Mouse (Mus musculus) ovary, postnatal 10 days (tissue): ENCODE measurements around the gene Fam240b.
"Not testable (repeated sequence)": the region's sequence is repeated elsewhere in the genome, so short reads cannot be mapped to it uniquely, and the experiment has no call there.

Experiments
- DNase-seq: peaks from one replicate; pipeline ENCODE4 v3.0.0; 2022; ENCODE audit warnings: low spot score

Fam240b gene

DNA sequence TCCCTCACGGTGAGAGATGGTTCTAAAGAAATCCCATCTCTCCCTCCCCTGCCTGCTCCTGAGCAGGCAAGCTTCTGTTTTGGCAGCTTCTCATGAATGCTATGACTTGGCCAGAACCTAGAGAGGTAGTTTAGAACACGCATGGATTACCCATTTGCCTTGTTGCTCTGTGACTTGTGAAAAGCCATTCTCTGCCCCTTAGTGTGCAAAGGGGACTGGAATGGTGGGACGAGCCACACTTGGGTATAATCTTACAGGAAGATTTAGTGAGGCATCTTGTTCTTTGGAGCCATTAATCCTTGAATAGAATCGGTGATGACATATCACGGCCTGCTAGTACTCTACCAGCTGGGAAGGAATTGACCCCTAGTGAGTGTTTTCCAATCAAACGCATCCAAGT lies at the start of gene Fam240b:
Gene Fam240b (minus strand): TSS at position 101 of the 400 bp plus-strand sequence.
- no peak for DNase-seq

DNA sequence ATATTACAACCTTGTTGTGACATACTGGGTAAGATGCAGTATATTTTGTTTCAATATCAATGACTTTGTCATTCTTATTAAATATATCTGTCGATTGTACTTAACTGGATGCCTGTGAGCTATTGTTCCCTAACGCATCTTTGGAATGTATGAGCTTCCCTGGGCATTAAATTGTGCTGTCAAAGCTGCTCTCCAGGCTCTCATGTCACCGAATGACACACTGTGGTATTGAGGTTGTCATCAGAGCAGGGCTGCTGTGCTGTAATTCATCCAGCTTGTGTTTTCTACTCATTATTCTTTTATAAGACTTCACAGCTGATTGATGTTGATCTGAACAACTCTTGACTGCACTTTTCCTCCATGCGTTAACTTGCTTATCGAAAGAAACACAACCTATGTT lies 32.5 kb upstream of the Fam240b start:
- DNase-seq, result no peak

DNA sequence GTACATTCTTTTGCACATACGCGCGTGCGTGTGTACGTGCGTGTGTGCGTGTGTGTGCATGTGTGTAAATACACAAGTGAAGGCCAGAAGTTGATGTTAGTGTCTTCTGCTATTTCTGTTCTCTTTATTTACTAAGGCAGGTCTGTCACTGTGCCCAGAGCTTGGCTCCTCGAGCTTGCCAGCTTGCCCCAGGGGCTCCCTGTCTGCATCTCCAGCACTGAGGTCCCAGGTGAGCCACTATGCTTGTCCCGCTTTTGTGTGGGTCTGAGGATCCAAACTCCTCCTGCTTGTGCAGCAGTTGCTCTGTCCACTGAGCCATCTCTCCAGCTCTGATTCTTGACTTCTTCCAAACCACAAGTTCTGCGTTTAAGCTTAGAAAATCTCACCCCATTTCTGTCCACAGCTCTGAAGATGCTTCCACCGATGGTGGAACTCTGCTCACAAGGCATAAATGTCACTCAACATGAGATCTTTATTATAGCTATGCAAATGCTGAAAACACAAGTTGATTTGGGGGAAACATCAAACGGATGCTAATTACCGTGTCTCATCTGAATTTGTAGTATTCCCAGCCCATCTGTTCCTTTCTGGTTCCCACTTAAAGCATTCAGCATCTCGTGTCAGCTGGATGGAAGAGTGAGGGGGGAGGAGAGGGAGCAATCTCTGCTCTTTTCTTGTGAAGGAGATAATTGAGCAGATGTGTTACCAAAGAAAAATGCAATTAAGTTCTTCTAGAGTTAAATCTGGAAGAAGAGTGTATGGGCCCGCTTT lies 29.1 kb upstream of the Fam240b start:
- DNase-seq, result no peak

DNA sequence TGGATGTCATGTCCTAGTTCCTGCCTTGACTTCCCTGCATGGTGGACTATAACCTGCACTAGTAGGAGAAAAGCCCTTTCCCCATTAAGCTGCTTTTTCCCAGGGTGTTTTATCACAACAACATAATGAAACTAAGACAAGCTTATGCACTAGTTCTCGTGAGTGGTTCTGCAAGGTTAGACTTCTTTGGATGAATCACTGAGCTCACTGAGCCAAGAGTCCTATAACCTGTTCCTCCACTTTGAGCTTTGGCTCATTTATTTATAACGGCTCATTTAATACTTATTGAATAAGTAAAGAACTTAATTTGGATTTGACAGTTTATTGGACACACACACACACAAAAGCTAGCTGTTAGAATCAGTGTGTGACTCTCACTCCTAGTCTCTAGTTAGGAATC lies 16.7 kb upstream of the Fam240b start:
- no peak for DNase-seq

DNA sequence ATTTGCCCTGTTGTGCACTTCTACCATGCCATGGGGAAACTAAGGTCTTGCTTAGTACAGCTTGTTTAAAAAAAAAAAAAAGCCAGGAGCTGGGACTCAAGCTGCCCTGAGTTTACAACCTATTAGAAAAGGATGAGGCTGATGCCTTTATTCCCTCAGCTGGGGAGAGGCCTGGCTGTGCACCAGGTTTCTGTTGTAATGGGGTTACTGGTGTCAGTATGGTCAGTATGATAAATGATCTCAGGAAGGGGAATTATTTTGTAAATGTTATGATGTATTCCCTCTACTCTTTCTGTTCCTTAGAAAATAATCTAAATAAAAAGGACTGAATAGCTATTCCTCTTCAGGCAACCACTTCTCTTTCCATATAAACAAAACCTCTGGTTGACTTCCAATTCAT lies 14.0 kb upstream of the Fam240b start:
- DNase-seq, result no peak

DNA sequence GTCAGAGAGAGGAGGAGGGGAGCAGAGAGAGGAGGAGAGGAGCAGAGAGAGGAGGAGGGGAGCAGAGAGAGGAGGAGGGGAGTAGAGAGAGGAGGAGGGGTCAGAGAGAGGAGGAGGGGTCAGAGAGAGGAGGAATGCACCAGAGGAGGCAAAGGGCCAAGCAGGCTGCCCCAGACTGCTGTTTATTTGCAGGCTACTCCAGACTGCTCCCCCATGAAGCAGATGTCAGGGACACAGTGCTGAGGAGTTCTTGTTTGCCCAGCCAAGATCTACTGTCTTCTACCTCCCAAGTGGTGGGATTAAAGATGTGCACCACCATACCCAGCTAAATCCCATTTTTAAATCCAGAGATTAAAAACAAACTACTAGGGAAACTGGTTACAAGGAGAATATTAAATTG lies 9.8 kb upstream of the Fam240b start:
- no peak for DNase-seq

DNA sequence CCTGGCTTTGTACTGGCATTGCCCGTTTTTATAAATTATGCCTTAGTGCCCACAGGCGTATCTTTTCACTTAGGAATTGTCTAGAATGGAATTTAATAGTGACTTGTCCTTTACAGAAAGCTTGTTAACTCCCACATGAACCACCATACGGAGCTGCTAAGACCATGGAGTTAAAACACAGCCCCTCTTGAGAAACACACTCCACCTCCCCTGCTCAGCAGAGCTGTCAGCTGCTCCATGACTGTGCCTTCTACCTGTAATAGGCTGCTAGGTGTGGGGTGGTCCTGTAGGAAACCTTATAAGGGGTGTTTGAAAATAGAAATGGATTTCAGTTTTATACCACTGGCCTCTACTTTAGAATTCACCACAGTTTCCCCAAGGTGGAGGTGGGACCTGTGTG lies 5.2 kb upstream of the Fam240b start:
- no peak for DNase-seq

DNA sequence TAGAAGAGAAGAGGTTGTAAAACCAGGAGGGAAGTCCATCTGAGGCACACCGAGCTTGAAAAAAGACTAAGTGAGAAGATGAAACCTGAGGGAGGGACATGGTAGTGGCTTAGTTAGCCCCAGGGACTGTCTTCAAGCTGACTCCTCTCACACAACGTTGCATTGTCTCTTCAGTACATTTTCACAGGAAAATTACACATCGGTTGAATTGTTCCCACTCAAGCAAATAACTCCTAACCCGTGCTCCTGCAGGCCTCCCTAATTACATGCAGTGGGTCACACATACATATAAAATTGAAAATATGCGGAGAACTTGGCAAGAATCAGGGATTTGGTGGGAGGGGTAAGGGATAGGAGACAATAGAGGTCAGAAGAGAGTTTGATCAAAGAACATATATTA lies 4.0 kb downstream of the Fam240b start:
- no peak for DNase-seq

DNA sequence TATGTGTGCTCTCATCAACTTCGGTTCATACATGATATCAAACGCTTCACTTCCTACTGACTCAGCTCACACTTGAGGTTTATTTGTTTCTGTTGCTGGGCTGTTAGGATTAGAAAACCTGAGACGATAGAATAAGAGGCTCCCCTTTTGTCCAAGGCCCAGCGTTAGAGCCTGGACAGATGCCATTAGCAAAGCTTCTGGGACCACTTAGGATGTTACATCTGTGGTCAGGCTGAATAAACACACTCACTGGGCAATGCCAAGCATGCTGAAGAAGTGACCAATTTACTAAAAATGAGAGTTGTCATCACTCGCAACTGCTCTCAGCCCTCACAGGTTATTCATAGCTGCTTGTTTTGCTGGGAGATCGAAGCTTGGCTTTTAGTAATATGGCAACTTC lies 7.7 kb downstream of the Fam240b start:
- no peak for DNase-seq

DNA sequence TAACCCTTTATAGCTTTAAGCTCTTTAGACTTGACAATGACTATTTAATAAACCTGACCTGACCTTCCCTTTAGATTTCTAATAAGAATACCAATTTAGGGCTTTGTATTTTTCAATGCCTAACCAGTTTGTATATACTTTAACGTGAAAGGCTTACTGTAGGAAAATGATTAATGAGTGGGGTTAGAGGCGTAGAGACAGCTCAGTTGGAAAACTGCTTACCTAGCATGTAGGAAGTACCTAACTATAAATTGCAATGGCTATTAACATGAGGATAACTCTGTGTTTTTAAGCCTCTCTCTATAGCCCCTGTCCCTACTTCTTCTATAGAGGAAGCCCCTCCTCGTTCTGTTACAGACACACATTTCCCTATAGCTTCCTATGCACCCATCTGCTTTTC lies 17.6 kb downstream of the Fam240b start:
- DNase-seq, result no peak

DNA sequence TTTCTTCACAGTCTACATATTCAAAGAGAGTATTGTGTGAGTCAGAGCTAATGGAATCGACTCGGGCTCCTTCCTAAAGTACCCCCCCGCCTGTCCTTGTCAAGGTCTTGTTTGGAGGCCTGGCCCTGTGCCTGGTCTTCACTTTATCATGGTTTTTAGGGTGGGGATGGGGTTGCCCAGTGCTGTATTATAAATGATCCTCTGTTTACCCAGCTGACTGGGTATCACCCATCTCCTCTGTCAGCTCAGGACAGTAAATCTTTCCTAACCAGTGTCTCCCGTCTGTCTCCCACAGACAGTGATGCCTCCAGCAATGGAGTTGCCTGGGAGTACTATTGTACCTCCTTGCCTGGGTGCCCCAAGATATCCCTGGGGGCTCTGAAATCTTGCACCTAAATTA lies 19.6 kb downstream of the Fam240b start:
- no peak for DNase-seq

DNA sequence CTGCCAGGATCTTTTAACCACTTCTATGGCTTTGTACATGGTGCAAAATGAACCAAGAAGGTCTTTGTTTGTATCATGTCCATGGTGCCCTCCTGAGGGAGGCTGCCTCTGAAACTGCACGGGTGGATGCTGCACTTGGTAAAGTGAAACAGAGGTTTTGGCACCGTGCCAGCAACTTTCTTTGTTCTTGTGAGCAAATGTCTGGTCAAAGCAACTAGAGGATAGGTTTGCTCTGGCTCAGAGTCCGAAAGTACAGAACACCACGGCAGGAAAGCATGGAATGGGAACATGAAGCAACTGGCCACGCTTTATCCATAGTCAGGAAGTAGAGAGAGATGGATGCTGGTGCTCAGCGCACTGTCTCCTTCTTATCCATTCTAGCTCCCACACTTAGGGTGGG lies 29.7 kb downstream of the Fam240b start:
- no peak for DNase-seq

DNA sequence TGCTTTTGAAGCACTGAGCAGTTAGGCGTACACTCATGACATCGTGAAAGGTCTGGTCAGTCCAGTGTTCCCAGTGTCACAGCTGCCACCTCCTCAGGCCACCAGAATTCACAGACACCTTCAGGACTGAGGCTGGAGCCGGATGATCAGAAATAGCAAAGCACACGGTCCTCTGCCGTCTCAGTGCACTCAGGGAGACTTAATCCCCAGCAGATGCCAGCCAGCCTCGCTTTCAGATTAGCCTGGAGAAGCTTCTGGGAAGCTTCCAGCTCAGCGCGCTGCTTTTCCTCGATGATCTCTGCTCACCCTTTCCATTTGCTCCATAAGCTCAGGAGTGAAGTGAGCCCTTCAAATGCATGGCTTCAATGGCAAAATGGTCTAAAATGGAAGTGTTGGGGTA lies 32.4 kb downstream of the Fam240b start:
- no peak for DNase-seq

DNA sequence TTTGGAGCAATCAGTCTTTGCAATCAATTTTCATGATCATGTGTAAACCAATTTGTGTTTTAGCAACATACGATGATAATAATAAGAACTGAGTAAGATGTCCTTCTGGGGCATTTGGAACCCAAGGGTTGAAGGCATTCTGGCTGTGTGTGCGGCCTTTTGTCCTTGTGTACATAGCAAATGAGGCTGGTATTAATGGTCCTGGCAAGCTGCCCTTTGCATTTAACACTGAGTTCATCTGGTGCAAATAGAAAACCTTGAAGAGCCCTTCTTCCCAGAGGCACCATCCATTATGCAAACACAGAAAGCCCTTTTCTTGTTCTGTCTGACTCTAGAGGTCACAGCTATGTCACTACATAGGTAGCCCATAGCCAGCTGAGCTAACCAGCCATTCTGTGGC lies 35.0 kb downstream of the Fam240b start:
- no peak for DNase-seq

DNA sequence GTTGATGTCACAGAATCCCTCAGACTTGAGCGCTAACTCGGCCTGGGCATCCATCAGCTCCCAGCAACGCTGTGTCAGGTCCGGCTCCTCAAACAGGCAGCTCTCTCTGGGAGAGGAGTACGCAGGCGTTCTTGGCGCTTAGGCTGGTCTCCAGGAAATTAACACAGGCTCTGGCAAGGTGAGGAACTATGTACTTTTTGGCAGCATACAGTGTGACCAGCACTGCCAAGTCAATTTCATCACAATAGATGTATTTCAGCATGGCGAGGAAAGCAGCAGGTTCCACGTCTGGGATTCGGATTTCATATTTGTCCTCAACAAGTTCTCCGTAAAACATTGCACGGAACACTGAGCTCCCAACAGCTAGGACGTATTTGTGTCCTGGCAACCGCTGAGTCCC lies 39.4 kb downstream of the Fam240b start:
- no peak for DNase-seq

DNA sequence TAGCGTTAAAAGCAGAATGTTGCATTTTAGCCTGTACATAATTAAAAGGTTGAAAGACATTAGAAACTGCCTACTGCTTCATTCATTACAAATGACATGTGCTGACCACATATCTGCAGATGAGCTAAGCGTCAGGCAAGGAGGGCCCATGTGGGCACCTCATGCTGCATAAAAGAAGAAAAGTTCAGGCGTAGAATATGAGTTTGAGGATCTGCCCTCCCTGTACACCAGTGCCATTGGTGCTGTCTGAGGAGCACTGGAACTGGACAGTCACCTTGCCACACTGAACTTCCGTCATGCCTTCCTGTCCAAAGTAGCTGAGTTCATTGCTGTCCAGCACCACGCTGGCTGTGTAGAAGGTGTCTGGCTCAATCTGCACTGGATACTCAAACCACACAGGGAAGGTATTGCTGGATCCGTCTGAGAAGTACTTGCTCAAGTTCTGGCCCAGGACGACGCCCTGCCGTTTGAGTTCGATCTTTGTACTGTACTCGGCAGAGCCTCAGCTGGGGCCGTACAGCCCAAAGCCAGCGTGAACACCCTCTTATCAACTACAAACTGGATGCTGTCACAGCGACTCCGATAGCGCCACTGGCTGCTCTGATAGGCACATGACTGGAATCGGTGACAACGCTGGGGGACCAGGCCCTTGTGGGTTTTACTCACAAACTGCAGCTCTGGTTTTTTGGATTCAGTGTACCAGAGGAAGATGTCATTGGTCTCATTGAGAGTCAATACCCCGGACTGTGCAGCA lies 40.2 kb downstream of the Fam240b start:
- not testable (repeated sequence) for DNase-seq

DNA sequence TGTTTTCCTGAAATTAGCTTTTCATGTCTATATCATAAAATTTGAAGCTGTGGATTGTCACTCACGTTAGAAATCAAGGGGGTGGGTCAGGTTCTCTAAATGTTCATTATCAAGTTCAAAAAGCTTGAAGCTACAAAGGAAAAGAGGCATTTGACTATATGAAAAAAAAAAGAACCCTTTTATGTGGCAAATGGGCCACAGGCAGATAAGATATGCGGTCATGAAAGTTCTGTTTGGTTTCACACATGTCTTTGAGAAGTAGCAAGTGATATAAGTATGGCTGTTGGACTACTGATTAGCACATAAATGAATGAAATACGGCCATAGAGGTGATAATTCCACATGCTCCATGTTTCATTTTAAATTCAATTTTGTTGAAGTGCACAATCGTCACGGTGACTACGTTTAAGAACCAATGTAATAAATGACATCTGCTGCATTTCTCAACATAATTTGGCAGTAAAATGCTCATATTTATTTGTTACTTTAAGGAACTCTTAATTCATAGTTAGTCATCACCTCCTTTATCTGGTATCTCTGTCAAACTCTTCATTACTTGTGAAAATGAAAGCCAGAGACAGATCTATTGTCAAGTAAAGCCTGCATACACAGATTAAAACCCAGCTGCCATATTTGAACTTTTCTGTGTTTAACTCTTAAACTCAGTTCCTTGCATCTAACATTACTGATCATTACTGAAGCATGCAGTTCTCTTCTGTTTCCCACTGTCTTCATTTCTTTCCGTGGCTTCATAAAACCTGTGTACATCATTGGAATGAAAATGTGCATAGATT lies 47.4 kb downstream of the Fam240b start:
- DNase-seq, result no peak

DNA sequence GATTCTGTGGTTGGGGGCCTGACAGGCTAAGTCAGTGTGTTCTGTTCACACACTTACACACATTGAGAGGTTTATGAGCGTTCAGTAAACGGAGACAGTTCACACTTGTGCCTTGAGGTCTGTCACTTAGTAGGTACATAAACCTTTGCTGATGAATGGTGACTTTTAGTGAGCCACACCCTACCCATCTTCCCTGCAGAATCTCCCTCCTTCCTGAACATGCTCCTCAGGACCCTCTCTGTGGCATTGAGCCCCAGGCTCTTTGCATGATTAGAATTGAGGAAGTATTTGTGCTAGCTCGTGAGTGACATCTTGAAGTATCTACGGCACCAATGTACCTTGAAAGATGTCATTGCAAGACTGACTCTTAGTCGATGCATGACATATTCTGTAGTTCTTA lies 48.9 kb downstream of the Fam240b start:
- no peak for DNase-seq

DNA sequence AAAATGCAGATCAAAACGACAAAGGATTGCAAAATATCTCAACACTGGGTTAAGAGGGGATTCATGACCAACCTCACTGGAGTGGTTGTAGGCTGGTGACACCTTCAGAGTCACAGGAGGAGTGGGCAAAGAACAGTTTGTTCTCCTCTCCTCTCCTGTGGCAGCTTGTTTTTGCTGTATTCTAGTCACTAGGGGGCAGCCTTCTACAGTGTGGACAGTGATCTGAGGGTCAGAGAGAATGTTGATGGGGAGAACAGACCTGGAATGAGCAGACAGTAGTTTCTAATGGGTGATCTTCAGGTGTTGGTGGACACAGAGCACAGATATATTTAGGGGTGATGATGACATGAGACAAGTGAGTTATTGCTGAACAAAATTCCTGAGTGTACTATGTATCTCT lies 49.6 kb downstream of the Fam240b start:
- no peak for DNase-seq

DNA sequence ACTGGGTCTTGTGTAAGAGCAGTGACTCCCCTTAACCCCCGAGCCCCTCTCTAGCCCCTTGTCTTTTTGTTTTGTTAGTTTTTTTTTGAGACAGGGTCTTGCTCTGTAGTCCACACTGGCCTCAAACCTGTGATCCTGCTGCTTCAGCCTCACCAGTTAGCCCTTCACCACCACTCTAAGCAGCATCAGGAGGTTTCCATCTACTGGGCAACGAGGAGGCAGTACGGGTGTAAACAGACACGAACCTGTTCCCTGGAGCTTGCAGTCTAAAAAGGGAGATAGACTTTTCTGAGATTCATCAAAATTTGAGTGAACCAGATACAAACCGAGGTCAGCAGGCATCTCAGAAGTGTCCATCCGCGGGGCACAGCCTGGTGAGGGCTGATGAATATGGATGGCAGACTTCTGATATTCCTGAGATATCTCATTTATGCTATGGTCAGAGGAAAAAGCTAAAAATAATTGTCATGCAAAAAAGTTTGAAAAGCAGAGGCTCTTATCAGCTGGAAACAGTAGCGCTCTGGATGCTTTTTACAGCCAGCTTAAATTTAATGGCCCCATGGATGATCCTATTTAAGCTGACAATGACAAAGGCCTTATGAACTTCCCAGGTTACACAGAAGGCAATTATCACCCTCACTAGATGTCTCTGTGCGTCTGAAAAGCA lies 52.2 kb downstream of the Fam240b start:
- DNase-seq, result no peak

DNA sequence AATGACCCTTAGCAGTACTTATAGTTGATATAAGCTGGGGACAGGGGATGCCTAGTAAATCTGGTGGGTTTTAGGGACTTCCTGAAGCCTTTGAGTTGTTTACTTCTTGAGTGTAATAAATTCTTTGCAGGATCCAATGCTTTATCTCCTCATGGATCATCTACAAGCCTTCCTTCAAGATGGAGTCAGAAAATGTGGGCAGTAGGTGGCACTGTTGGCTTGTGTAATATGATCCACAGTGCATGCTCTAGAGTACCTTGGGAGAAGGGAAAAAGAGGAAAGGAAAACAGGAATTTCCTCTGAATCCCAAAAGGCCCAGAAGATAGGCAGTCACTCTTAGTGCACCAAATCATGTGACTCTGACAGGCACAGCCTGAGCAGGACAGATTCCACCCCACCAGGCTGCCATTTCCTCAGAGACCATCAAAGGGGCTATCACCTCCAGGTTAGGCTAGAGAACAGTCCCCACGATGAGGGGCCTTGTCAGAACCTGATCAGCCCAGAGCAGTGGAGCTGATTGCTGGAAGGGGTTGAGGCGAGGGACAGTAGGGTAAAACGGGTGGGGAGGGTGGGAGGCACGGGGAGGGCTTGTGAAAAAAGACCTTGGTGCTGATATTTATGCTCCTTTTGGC lies 54.2 kb downstream of the Fam240b start:
- no peak for DNase-seq

DNA sequence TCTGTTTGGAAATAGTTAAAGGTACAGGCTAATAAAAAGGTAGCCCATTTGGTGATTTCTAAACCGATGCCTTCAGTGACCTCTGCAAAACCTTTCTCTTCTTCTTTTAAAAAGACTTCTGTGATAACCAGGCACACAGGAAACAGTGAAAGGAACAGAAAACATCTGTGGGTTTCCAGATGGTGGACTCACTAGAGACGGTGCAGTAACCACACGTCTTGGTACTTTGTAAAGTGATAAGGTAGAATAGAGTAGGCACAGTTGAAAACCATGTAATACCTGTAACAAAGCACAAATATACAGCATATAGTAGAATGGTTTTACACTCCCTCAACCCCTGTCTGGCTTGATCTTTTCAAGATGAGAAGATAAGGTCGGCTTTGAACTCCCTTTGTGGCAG lies 57.0 kb downstream of the Fam240b start:
- DNase-seq, result no peak
